Mouse (Mus musculus) ovary, postnatal 36 days (tissue): Measurements from ENCODE around the gene Fgf10.

ENCODE experiments used
- DNase-seq: peaks from one replicate; pipeline ENCODE4 v3.0.0; 2022; ENCODE audit warnings: low spot score, mixed read lengths

The Fgf10 gene

GRCm38 (mm10) chr13:118669491-118669890, at the start of gene Fgf10:
Fgf10 (plus strand) TSS chr13:118669791.
- no peak for DNase-seq

DNA sequence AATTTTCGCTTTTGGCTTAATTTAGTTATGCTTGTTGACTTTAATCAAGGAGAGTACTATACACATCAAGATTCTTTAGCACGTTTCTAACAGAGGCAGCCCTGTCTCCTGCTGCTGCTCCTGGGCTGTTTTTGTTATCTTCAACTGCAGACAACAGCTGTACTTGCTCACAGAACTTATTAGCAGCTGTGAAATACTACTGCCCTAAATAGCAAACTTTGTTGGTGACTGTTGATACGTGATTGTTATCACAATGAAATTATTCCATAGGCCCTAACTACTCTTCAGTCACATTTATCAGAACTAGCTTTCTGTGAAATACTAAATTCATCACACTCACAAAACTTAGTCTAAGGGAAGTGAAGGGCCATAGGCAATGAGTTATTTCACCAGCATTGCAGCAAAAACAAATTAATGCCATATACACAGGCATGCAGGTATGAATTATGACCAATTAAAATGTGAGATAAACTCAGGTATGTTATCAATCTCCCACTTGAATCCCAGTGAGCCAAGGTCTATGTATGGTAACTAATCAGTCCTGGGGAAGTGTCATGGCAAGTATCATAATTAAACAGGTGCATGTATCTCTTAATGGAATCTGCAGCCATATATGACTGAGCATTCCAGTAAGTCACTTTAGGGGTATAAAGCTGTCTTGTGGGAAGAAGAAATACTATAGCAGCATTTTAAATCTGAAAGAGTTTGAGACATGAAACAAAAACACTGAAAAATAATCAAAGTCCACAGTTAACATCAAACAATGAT, 39.7 kb upstream of the Fgf10 start:
- DNase-seq = no peak

DNA sequence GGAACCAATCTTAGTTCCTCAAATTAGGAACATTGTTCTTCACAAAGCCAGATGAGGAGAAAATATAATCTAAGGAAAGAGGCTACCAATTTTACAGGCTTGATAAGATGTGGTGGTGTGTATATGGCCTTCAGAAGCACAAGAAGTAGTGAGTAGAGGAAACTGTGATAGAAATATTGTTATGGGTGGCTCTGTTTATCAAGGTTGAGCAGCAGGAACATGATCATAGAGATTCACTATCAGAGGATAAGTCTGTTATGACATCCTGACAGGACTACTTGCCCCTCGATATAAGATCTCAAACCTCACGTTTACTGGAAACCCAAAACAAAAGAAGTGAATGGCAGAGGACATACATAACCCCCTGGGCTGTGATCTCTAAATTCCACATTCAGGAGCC, 38.1 kb upstream of the Fgf10 start:
- DNase-seq = no peak

DNA sequence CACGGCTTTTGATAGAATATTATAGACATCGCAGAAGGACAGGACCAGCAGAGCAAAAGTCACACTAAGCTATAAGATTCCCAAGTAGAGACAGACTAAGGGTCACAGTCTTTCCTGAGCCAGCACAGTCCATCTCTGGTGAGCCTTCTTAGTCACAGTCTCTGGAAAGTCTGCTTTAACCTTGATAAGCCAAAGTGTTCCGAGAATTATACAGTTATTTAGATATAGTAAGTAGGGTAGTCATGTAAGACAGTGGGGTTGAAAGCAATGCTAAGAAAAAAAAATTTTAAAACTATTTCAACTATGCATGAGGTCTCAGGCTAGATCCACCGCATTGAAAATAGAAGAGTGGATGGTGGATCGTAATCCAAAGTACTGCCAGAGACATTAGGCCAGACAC, 33.5 kb upstream of the Fgf10 start:
- no peak for DNase-seq

- DNase-seq = no peak
These were observed 27.0 kb upstream of the Fgf10 start for GRCm38 (mm10) chr13:118642585-118642984.

GRCm38 (mm10) chr13:118643138-118643537, 26.5 kb upstream of the Fgf10 start:
- no peak for DNase-seq

GRCm38 (mm10) chr13:118656991-118657390, 12.6 kb upstream of the Fgf10 start:
- DNase-seq = no peak

DNA sequence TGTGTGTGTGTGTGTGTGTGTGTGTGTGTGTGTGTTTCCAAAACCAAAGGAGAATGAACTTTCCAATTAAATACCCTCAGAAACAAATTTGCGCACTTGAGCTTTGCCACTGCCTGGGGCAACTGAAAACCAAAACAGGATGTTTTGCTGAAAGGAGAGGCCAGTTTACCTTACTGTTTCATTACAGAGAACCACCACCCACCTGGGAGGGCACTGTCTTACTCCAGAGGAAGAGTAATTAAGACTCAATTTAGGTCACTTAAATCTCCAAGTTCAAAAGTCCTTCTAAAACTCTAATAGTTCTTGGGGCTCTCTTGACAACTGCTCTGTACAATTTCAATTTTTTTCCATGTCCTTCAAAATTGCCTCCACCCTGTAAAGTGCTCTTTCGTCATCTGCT, 11.6 kb upstream of the Fgf10 start:
- DNase-seq = no peak

GRCm38 (mm10) chr13:118658608-118659326, 10.8 kb upstream of the Fgf10 start:
- no peak for DNase-seq

DNA sequence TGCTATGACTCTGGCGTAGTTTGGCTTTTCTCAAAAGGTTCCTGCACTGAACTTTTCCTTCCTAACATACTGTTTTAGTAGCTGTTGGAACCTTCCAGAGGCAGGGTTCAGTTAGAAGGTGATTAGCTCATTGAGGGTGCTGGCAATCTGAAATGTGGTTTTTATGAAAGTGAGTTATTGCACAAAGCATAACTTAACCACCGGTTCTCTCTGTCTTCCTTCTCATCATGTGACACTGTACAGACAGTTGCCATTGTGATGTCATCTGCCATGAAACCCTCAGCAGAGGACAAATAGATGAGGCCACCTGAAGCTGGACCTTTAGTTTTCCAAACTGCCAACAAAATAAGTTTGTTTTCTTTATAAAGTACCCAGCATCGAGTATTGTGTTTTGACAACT, 7.9 kb upstream of the Fgf10 start:
- no peak for DNase-seq

DNA sequence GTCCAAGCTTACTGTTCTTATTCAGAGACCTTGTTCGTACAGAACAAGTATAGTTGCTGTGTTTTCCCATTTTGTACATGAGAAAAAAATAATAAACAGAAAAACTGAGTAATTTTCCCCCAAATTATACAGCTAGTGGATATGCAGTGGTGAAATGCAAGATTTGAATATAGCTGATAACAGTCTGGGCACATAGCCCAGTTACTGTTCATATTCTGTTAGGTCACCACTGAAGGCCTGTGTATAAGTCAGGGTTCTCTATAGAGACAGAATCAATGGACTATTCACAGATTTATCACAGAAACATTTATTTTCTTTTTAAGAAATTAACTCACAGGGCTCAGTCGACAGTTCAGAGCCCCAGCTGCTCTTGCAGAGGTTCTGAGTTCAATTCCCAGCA, 4.7 kb upstream of the Fgf10 start:
- no peak for DNase-seq

DNA sequence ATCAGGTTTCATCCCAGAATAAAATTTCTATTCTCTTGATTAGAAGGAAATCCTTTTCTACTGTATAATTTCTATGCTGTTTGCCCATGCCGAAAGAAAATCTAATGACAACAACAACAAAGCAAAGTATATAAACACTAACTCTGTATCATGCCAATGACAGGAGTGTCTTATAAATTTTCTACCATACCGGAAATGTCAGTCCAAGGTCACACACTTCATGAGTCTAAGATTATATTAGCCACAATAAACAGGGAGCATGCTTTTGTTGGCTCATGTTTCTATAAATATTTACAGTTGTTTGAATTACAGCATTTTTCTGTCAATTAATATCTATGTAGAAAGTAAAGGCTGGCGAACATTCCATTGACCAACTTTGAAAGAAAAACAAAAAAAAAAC, 9.6 kb downstream of the Fgf10 start:
- DNase-seq = no peak

GRCm38 (mm10) chr13:118693049-118693448, 23.5 kb downstream of the Fgf10 start:
- DNase-seq = no peak

DNA sequence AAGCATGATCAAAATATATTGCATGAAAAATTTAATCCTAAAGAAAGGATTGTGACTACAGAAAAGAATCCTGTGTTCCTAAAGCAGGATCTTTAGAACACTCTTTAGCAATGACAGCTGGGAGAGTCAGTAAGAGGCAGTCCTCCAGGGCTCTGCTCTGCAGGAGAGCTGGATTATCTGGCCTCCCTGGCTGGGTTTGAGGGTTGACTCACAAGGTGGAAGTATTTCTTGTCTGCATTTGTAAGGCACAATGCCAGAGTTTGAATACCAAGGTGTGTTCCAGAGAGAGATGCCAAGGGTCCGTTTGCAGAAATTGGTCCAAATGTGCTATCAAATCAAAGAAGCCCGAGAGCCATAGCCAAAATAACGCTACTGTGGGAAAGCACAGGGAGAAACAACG, 25.5 kb downstream of the Fgf10 start:
- no peak for DNase-seq

DNA sequence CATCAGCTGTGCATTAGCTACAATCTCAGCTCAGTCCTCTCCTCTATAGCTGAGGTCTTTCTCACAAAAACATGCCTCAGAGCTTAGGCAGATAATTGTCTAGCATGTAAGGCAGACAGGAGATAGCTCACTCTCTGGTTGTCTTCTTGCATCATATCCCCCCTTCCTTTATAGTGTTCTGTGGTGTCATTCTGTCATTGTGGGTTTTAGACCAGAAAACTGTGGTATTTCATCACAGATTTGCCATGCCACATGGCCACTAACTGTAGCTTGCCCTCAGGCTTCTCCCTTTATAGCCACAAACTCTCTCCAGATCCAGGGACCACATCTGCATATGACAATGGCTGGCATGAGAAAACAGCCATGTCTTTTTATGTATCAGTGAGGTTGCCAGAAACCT, 34.1 kb downstream of the Fgf10 start:
- no peak for DNase-seq

DNA sequence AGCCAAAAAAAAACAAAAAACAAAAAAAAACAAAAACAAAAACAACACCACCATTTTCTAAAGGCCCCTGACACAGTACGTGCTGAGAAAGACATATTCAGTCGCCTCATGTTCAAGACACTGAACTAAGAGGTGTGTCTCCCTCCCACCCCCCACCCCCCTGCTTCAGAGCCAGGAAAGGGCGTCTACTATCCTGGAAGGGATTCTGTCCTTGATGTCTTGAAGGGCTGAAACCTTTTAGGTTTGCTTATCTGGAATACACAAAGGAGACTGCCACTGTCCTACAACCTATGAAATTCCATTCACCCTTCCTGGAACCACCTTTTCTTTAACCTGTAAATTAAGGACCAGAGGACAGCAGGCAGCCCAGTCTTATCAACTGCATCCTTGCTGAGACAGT, 36.1 kb downstream of the Fgf10 start:
- no peak for DNase-seq

DNA sequence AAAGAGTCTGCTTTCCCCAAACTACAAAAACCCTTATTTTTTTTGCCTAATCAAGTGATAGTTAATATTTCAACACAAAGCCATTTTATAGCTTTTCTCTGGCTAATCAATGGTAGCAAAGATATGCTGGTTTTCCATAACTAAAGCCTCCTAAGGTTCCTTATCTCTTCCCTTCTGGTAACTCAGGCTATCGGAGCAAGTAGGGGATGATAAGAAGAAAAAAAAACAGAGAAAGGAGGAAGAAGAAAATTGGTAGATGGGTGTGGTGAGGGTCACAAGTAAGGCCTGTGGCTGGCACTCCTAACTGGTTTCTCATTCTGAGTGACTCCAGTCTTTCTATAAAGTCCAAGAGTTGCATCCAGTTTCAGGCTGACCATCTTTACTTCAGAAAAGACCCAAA, 40.3 kb downstream of the Fgf10 start:
- DNase-seq = no peak

DNA sequence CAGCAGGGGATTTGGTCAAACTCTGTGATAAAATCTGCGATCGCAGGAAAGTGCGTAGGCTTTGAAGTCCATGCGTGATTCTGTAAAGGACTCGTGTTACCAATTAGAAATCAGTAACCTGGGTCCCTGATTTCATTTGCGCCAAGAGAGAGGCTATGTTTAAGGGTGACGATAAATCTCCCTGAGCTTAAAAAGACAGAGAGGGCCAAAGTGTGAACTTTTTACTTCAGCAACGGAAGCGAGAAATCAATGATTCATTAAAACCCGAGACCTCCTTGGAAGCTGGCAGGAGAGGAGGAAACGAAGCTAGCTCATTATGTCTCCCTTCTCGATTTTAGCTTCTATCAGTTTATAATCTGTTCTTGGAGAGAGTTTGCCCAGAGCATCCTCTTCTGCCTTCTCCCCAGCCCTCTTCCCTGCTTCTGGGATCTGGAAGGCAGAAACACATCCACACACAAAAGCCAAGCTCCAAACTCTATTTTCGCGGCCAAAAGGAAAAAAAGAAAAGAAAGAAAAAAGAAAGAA, 44.1 kb downstream of the Fgf10 start:
- DNase-seq = no peak

- DNase-seq = peak; percentile 25
These were observed 44.9 kb downstream of the Fgf10 start for GRCm38 (mm10) chr13:118714284-118715065.

DNA sequence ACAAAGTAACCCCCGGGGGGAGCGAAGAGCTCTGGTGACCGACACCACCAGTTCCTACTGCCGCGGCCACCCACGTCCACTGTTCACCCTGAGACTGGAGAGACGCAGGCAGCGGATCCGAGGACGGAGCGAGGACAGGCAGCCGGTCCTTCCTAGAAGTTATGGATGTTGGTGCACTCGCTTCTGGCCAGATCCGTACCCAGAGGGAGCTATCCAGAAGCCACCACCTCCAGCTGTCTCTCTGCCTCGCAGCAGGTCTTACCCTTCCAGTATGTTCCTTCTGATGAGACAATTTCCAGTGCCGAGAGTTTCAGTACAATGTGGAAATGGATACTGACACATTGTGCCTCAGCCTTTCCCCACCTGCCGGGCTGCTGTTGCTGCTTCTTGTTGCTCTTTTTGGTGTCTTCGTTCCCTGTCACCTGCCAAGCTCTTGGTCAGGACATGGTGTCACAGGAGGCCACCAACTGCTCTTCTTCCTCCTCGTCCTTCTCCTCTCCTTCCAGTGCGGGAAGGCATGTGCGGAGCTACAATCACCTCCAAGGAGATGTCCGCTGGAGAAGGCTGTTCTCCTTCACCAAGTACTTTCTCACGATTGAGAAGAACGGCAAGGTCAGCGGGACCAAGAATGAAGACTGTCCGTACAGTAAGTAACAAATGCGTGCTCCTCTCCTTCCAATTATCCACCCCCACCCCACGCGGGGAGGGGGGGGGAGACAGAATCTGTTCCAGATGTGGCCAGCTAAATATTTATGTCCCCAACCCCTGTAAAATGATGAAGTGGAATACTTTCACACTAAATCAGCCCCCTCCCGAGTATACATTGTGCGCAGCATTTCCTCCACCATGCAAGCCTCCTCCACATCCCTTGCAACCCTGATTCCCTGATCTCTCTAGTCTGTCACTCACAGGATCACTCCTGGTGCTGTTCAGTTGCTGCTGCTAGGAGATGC, 45.8 kb downstream of the Fgf10 start:
- DNase-seq = peak; percentile 21

- DNase-seq = no peak
These were observed 46.7 kb downstream of the Fgf10 start for GRCm38 (mm10) chr13:118716265-118716664.
